Mouse (Mus musculus): Measurements from ENCODE around the gene Ranbp17. TPM values are rescaled to one million over a fixed set of nuclear protein-coding genes. Genes with fewer than 3 reads are reported as not detected.

Gene Ranbp17
- total RNA-seq, 2 experiments from 2014 or later, result 7.3 to 10.7 TPM

GRCm38 (mm10) chr11:33422226-33422625 is 91.3 kb downstream of the Ranbp17 start:
- DNase-seq, result no peak
- intact Hi-C loops (cut with DNase I), result no loop called here

DNA sequence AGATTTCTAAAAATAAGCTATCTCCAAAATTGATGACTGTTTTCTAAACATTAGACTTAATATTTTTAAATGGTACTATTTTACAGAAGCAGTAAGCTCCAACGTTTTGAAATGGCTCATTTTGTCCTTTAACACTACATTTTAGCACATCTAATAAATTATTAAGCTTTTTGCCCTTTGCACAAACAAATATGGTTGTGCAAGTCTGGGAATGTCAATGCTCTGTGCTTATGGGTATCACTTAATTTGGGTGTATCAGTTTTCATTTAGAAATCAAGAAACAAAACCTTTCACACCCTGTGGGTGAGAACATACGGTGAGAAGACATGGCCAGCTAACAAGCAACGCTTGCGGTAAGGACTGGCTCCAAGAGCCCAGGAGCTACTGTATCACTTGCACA is 108.9 kb downstream of the Ranbp17 start:
- DNase-seq, result no peak
- intact Hi-C loops (cut with DNase I), result no loop called here

DNA sequence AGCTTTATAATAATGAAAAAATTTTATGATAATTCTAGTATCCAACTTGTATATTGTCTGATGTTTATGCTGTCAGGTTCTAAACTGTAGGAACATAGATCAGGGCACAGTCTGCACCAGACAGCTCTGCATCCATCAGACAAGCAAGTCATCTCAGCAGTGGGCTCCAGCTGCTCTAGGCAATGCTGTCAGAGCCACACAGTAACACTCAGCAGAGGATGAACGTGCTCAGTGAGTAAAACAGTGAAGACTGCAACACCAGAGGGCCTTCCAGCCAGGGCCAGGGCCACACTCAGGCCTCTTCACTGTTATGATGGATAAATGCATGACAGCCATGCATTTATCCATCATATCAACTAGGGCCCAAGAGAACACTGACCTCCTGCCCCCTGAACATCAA is 114.2 kb downstream of the Ranbp17 start:
- no peak for DNase-seq
- intact Hi-C loops (cut with DNase I), result no loop called here

GRCm38 (mm10) chr11:33398701-33399100 is 114.8 kb downstream of the Ranbp17 start:
- no peak for DNase-seq
- intact Hi-C loops (cut with DNase I), result no loop called here

- DNase-seq, result no peak
- intact Hi-C loops (cut with DNase I), result no loop called here
These were observed 117.3 kb downstream of the Ranbp17 start for GRCm38 (mm10) chr11:33396275-33396674.

GRCm38 (mm10) chr11:33394093-33394492 is 119.5 kb downstream of the Ranbp17 start:
- intact Hi-C loops (cut with DNase I), result no loop called here
- DNase-seq, result no peak

- no peak for DNase-seq
- intact Hi-C loops (cut with DNase I), result no loop called here
These were observed 124.9 kb downstream of the Ranbp17 start for GRCm38 (mm10) chr11:33388685-33389084.

DNA sequence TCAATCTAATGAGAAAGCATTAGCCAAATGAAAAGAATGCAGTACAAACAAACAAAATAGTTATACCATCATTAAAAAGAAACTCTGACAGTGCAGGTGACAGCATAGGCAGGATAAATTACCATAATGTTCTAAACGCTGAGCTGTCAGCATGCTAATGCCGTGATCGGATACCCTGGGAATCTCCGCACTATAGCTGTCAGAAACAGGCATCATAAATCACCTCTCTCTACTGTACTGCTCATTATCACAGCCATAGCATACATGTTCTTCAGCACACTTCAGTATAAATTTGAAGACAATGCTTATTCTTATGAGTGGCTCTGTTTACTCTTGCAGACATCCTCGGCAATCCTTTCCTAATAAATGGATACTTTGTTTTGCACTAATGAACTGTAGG is 151.7 kb downstream of the Ranbp17 start:
- intact Hi-C loops (cut with DNase I), result no loop called here
- DNase-seq, result no peak

GRCm38 (mm10) chr11:33349269-33349668 is 164.3 kb downstream of the Ranbp17 start:
- DNase-seq, result no peak
- intact Hi-C loops (cut with DNase I), result no loop called here

DNA sequence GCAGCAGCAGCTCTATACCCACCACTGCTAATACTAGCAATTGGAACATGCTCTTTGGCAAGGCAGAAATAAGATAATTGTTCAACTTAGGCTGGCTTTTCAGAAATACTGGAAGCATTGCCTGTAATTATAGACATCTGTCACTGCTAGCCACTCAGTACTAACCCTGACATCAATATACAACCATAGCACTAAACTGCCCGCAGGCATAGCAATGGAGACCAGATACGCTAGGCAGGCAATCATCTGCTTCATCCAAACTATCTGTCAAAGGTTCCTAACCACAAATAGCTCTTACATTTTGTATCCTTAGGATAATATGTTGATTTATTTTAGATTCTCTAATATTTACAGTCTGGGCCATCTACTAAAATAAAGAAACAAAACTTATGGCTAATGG is 171.5 kb downstream of the Ranbp17 start:
- no peak for DNase-seq
- intact Hi-C loops (cut with DNase I), result no loop called here

DNA sequence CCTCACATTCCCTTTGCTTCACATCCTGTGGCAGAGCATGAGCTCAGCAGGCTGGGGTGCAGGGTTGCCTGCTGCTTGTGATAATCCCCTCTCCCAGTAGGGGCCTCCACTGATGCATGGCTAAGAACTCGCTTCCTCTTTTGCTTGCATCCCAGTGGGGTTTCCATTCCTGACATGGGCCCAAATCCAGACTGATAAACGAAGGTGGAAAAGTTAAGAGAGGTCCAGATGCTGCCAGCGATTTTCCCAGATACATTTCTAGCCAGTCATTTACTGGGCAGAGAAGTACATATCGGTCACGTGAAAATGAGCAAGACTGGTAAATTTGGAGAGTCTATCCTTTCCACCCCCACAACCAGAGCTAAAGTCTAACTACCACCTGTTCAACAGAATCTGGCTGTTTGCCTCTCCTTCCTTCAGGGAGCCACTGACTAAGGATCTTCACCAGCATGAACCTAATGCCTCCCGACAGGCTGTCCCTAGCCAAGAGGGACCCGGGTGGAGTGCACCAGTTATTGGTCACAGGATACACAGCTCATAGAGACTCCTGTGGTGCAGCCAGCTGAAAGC is 176.9 kb downstream of the Ranbp17 start:
- peak; percentile 88 for DNase-seq
- intact Hi-C loops (cut with DNase I), result no loop called here

GRCm38 (mm10) chr11:33335616-33336015 is 177.9 kb downstream of the Ranbp17 start:
- intact Hi-C loops (cut with DNase I), result no loop called here
- peak; percentile 44 for DNase-seq

- DNase-seq, result no peak
- intact Hi-C loops (cut with DNase I), result no loop called here
These were observed 181.4 kb downstream of the Ranbp17 start for GRCm38 (mm10) chr11:33332137-33332536.

DNA sequence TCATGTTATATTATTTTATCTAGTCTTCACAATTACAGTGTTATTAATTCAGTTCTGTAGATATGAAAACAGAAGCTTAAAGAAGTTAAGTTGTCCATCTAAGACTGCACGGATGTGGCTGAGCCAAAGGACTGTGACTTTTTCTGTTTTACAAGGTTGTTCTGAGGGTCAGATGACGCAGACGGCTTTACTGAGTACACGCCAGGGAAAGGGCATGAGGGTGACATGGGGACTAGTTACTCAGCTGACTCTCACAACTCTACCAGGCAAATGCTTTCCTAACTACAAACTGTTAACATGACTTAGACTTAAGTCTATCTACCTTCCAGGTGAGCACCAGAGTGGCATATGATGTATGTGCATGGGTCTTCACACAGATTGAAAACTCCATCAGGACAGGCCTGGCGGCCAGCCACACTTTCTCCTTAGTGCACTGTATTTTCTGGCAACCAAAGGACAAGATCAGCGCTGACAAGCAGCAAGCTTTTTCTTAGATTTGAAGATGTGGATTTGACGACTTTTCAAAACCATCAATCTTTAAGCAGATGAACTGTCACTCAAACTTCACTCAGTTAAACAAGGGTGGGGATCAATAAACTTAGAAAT is 194.4 kb downstream of the Ranbp17 start:
- intact Hi-C loops (cut with DNase I), result no loop called here
- DNase-seq, result peak; percentile 45

DNA sequence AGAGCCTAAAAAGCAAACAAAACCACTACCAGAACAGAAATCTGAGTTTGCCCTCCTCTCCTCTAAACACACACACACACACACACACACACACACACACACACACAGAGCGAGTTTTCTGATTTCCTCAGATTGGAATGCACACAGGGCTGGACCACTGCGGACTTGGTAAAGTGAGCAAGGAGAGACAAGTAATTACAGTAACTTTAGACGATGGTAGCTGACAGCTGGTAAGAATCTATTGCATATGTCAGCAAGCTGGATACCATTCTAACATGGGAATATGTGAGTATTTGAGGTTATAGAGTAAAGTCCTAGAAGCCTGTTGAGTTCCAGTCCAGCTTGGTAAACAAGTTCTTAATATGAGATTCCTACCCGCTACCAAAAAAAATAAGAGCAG is 204.0 kb downstream of the Ranbp17 start:
- no peak for DNase-seq
- intact Hi-C loops (cut with DNase I), result no loop called here

GRCm38 (mm10) chr11:33300859-33301258 is 212.7 kb downstream of the Ranbp17 start:
- intact Hi-C loops (cut with DNase I), result no loop called here
- peak; percentile 15 for DNase-seq

DNA sequence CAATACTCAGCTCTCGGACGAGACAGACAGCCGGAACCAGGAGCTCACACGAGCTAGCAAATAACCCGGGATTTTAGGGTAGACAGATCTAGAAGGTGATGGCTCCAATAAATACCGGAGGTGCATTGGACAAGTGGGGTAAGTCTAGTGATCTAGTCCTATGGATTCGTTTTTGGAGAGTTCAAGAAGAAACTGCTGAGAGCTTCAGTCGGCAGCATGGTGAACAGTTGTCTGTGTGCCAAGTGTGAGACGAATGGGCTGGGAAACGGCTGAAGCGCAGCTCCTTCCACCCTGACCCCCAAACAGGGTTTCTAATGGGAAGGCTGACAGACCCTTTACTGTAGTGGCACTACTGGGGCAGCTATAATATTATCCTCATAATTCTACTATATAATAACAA is 214.2 kb downstream of the Ranbp17 start:
- DNase-seq, result peak; percentile 53
- intact Hi-C loops (cut with DNase I), result loop anchor here (10.0 kb wide), 1 partner anchor 125 kb away; no protein-coding TSS in a partner anchor

GRCm38 (mm10) chr11:33297121-33297520 is 216.4 kb downstream of the Ranbp17 start:
- intact Hi-C loops (cut with DNase I), result loop anchor here (10.0 kb wide), 1 partner anchor 122 kb away; no protein-coding TSS in a partner anchor
- DNase-seq, result peak; percentile 38

- intact Hi-C loops (cut with DNase I), result loop anchor here (10.0 kb wide), 1 partner anchor 121 kb away; no protein-coding TSS in a partner anchor
- DNase-seq, result no peak
These were observed 218.1 kb downstream of the Ranbp17 start for GRCm38 (mm10) chr11:33295422-33295821.

- intact Hi-C loops (cut with DNase I), result loop anchor here (10.0 kb wide), 1 partner anchor 119 kb away; no protein-coding TSS in a partner anchor
- DNase-seq, result no peak
These were observed 219.5 kb downstream of the Ranbp17 start for GRCm38 (mm10) chr11:33294063-33294462.

DNA sequence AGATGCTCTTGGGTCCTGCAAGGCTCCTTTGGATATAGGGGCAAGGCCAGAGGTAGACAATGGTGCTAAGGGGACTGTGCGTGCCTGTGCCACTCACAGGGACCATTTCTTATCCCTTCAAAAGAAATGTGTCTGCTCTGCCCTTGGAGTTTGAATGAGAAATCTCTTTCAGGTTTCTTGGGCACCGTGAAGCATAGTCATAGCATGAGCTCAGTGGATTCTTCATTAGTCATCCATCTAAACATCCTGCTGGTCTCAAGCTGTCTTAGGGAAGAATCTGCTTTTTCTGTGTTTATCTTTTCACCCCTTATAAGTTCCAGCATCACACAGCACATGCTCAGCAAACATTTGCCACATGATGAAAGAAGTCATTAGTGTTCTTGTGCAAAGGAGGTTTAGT is 235.0 kb downstream of the Ranbp17 start:
- intact Hi-C loops (cut with DNase I), result no loop called here
- no peak for DNase-seq

DNA sequence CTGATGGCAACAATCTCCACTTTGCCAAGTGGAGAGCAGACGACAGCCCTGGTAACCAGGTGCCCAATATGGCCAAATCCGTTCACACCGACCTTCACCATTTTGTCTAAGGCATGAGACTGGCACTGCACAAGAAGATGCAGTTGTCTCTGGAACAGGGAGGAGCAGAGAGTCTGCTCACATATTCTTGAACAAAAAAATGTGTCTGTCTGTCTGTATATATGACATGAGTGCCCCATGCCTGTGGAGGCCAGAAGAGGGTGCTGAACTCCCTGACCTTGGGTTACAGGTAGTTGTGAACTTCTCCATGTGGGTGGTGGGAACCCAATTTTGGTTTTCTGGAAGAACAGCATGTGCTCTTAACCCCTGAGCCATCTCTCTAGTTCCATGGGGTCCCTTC is 236.9 kb downstream of the Ranbp17 start, which contains the start of gene Gm12117:
Gm12117 (minus strand) TSS at position 101 of the 400 bp plus-strand sequence.
- intact Hi-C loops (cut with DNase I), result no loop called here
- no peak for DNase-seq
